Mouse (Mus musculus) forelimb bud, embryonic 11.5 days (tissue): ENCODE measurements around the gene Gm16223.

Experiments used
- DNase-seq: peaks from one replicate; pipeline ENCODE4 v3.0.0-alpha.2; 2012; ENCODE audit warnings: low read depth, low spot score

Gene Gm16223

DNA sequence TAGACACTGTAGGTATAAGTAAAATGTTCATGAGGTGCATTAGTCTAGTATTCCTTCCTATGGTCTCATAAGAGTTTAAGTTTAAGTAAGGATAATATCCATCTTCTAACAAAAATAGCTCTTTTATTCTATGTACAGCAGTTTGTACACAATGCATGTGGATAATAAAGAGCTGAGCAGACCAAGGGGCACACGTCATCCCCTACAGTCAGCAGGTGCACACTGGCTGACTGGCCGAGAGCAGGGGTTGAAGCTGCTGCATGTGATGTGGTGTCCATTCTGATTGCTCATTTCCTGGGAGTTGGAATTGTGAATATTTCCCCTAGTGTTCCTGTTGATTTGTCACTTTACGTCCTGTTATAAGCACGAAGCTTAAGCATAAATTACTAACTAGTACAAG lies 144.6 kb downstream of the Gm16223 start:
- no peak for DNase-seq

DNA sequence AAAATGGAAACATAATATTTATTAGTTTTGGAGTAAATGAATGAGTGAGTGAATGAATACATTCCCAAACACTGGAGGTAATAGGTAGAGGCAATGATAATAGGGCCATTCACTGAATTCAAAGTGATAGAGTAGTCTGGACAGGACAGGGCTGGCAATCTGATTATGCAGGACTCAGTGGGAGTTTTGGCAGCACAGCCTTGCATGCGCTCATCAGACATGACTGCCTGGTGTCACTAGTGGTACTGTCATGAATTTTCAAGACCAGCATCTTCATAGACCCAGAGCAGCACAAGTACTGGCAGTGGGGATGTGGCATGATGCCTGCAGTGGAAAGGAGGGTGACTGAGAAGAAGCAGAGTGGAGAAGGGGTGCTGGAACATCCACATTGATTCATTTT lies 157.1 kb downstream of the Gm16223 start:
- no peak for DNase-seq

DNA sequence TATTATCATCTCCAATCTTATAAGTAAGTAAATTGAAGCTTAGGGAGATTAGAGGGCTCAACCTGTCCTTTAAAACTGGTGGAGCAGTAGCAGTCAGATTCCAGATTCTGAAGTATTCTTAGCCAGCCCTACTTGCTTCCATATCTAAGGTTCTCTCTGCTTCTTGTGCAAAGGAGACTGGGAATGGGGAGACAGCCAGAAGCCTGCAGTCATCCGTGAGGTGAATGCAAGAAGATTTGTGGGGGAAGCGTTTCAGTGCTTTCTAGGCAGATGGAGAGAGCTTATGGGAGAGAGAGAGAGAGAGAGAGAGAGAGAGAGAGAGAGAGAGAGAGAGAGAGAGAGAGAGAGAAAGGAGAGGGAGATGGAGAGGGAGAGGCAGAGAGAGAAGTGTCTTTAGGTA lies 160.9 kb downstream of the Gm16223 start:
- DNase-seq, result no peak

DNA sequence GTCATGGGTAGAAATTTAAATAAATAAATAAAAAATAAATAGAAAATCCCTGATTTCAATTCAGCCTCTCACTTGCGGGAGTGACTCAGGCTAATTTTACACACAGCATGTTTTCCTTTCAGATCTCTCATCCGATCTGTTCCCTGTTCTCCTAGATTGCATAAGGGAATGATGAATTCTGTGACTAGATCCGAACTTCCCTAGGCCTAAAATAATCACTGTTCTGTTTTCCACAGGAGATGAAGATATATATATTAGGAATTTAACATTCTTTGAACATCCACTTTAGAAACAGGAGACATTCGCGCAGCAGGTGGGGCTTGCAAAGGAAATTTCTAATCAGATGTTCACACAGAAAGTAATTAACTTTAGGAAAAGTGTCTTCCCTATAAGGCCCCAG lies 171.5 kb downstream of the Gm16223 start:
- DNase-seq, result no peak

DNA sequence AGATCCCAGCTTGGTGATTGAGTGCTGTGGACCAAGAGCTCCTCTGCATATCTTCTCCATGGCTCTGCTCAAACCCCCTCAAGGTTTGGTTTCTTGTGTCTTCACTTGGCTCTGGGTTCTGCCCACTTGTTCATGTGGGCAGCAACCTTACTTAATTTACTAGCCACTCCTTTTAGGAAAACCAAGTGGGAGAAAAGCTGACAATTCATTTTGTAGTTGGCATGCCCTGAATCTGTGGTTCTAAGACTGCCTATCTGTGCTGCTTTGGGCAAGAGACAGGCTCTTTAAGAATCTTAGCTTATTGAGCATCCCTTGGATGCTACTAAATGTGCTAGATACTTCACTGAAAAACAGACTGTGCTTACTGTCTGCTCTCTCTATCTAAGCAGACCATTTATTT lies 172.0 kb downstream of the Gm16223 start:
- no peak for DNase-seq

DNA sequence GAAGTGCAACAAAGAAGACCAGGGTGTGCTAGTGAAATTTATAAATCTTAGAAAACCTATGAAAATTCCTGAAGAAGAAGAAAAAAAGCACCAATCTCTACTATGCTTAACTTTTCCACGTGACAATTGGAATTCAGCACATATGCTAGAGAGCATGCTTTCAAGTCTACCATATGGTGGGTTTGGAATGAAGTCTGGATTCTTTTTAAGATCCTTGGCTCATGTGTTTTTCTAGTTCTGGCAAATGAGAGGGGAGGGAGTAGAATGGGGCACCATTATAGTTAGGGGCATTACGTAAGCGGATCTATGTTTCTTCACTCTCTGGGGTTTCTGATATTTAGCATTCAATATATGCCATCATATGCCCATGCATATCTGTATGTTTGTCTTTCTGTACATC lies 182.6 kb downstream of the Gm16223 start:
- DNase-seq, result no peak
